Mouse (Mus musculus) midbrain, embryonic 16.5 days (tissue): ENCODE measurements at regions not wholly inside any gene's neighbourhood (a gene's known extent, or its start where the extent isn't known, plus 50 kb on each side); places are given as distances from the start of the nearest gene placed in this dataset.

ENCODE experiments used
- ATAC-seq: fragments of 200-750 bp; cut with Nextera tagmentation; 2 replicates; pipeline ENCODE4 v1.8.0; 2017; ENCODE audit warnings: moderate TSS enrichment
- H3K27ac ChIP-seq: fragments of 300-500 bp; sonication (generic); 2 replicates; pipeline ENCODE4 v1.5.1; 2014; ENCODE audit warnings: mild to moderate bottlenecking, low read length, mixed read lengths
- H3K27me3 ChIP-seq: fragments of 300-500 bp; sonication (generic); 2 replicates; pipeline ENCODE4 v1.6.1; 2014; ENCODE audit warnings: low read depth, low read length, mixed read lengths; ENCODE audit not compliant: control insufficient read depth, insufficient read depth
- H3K36me3 ChIP-seq: fragments of 300-500 bp; sonication (generic); 2 replicates; pipeline ENCODE4 v1.6.1; 2014; ENCODE audit warnings: mild to moderate bottlenecking, low read length, moderate library complexity, mixed read lengths; ENCODE audit not compliant: control insufficient read depth, insufficient read depth
- H3K4me1 ChIP-seq: fragments of 300-500 bp; sonication (generic); 2 replicates; pipeline ENCODE4 v1.6.1; 2014; ENCODE audit warnings: mild to moderate bottlenecking, low read length, mixed read lengths; ENCODE audit not compliant: control insufficient read depth, insufficient read depth
- H3K4me2 ChIP-seq: fragments of 300-500 bp; sonication (generic); 2 replicates; pipeline ENCODE4 v1.6.1; 2014; ENCODE audit warnings: mild to moderate bottlenecking, low read length, mixed read lengths
- H3K4me3 ChIP-seq: fragments of 300-500 bp; sonication (generic); 2 replicates; pipeline ENCODE4 v1.5.1; 2014; ENCODE audit warnings: low read depth, mild to moderate bottlenecking, low read length, moderate library complexity, mixed read lengths
- H3K9ac ChIP-seq: fragments of 300-500 bp; sonication (generic); 2 replicates; pipeline ENCODE4 v1.6.1; 2014; ENCODE audit warnings: low read depth, low read length, mixed read lengths
- H3K9me3 ChIP-seq: fragments of 300-500 bp; sonication (generic); replicated peaks from 2 replicates; pipeline ENCODE4 v1.6.1; 2014; ENCODE audit warnings: mild to moderate bottlenecking, low read length, mixed read lengths; ENCODE audit not compliant: control insufficient read depth, poor library complexity, severe bottlenecking
- WGBS: fragments of 180-500 bp; shearing (Covaris S2); extraction: QIAGEN DNeasy Blood & Tissue Kit; methylation state at CpG from one replicate; pipeline ENCODE4 v1.1.7; 2014; 5-methylcytosine and 5-hydroxymethylcytosine counted together

GRCm38 (mm10) chr3:148728513-148729241, 261.7 kb downstream of the Adgrl2 start:
- WGBS, result 79% methylated on average over 6 of the region's 6 CpGs
- no peak overlapping the region for H3K9ac ChIP-seq
- ATAC-seq, result no peak

GRCm38 (mm10) chr3:148726596-148727331, 263.6 kb downstream of the Adgrl2 start:
- no peak for ATAC-seq
- no peaks in the 10 kb centered on the region for H3K36me3 ChIP-seq

More at GRCm38 (mm10) chr3:148728513-148729241, 261.7 kb downstream of the Adgrl2 start:
- H3K36me3 ChIP-seq, result no peaks in the 10 kb centered on the region
- H3K27ac ChIP-seq, result no peak overlapping the region
- H3K27me3 ChIP-seq, result no peaks in the 10 kb centered on the region
- peaks cover 2% of the 10 kb centered on the region; the same call in 1 of the 2 replicates for H3K4me1 ChIP-seq
- H3K4me3 ChIP-seq, result no peak overlapping the region
- no peaks in the 10 kb centered on the region for H3K9me3 ChIP-seq
- H3K4me2 ChIP-seq, result no peak overlapping the region

GRCm38 (mm10) chr3:148696555-148696954, 293.8 kb downstream of the Adgrl2 start:
- Histone ChIP-seq H3K4me3 (no peak overlapping the region), H3K9me3 (no peaks in the 10 kb centered on the region), H3K4me1 (no peaks in the 10 kb centered on the region), H3K27me3 (no peaks in the 10 kb centered on the region), H3K27ac (no peak overlapping the region), H3K4me2 (no peak overlapping the region), H3K36me3 (no peaks in the 10 kb centered on the region), H3K9ac (no peak overlapping the region)
- 86% methylated on average over 7 of the region's 7 CpGs for WGBS
- ATAC-seq, result no peak

More at GRCm38 (mm10) chr3:148726596-148727331, 263.6 kb downstream of the Adgrl2 start:
- H3K9ac ChIP-seq, result no peak overlapping the region
- H3K4me3 ChIP-seq, result no peak overlapping the region
- WGBS, result 42% methylated on average over 10 of the region's 10 CpGs
- H3K4me2 ChIP-seq, result no peak overlapping the region
- H3K4me1 ChIP-seq, result no peaks in the 10 kb centered on the region
- H3K27me3 ChIP-seq, result no peaks in the 10 kb centered on the region
- no peak overlapping the region for H3K27ac ChIP-seq
- no peaks in the 10 kb centered on the region for H3K9me3 ChIP-seq

- Histone ChIP-seq H3K4me1 (no peaks in the 10 kb centered on the region), H3K9ac (no peak overlapping the region), H3K27ac (no peak overlapping the region), H3K36me3 (no peaks in the 10 kb centered on the region), H3K4me3 (no peak overlapping the region), H3K4me2 (no peak overlapping the region), H3K9me3 (no peaks in the 10 kb centered on the region), H3K27me3 (no peaks in the 10 kb centered on the region)
- ATAC-seq, result no peak
- WGBS, result 98% methylated on average over 6 of the region's 6 CpGs
These were observed 294.9 kb downstream of the Adgrl2 start for GRCm38 (mm10) chr3:148695453-148695852.

- Histone ChIP-seq H3K27ac (no peak overlapping the region), H3K4me3 (no peak overlapping the region), H3K9me3 (no peaks in the 10 kb centered on the region), H3K9ac (no peak overlapping the region), H3K36me3 (no peaks in the 10 kb centered on the region), H3K4me2 (no peak overlapping the region), H3K4me1 (no peaks in the 10 kb centered on the region), H3K27me3 (no peaks in the 10 kb centered on the region)
- no peak for ATAC-seq
These were observed 307.2 kb downstream of the Adgrl2 start for GRCm38 (mm10) chr3:148683181-148683580.

- 79% methylated on average over 6 of the region's 6 CpGs for WGBS
- ATAC-seq, result no peak
These were observed 307.8 kb downstream of the Adgrl2 start for GRCm38 (mm10) chr3:148682445-148682994.

GRCm38 (mm10) chr3:148681186-148681585, 309.2 kb downstream of the Adgrl2 start:
- Histone ChIP-seq H3K4me1 (no peaks in the 10 kb centered on the region), H3K27ac (no peak overlapping the region), H3K9ac (no peak overlapping the region), H3K4me3 (no peak overlapping the region), H3K27me3 (no peaks in the 10 kb centered on the region), H3K36me3 (no peaks in the 10 kb centered on the region), H3K9me3 (no peaks in the 10 kb centered on the region), H3K4me2 (no peak overlapping the region)
- 70% methylated on average over 2 of the region's 2 CpGs for WGBS
- ATAC-seq, result no peak

More at GRCm38 (mm10) chr3:148682445-148682994, 307.8 kb downstream of the Adgrl2 start:
- Histone ChIP-seq H3K4me2 (no peak overlapping the region), H3K4me3 (no peak overlapping the region), H3K27ac (no peak overlapping the region), H3K27me3 (no peaks in the 10 kb centered on the region), H3K4me1 (no peaks in the 10 kb centered on the region), H3K9ac (no peak overlapping the region), H3K9me3 (no peaks in the 10 kb centered on the region), H3K36me3 (no peaks in the 10 kb centered on the region)

GRCm38 (mm10) chr3:148680737-148681136, 309.6 kb downstream of the Adgrl2 start:
- Histone ChIP-seq H3K27ac (no peak overlapping the region), H3K27me3 (no peaks in the 10 kb centered on the region), H3K9ac (no peak overlapping the region), H3K9me3 (no peaks in the 10 kb centered on the region), H3K4me2 (no peak overlapping the region), H3K4me1 (no peaks in the 10 kb centered on the region), H3K36me3 (no peaks in the 10 kb centered on the region), H3K4me3 (no peak overlapping the region)
- 71% methylated on average over 8 of the region's 8 CpGs for WGBS
- no peak for ATAC-seq

GRCm38 (mm10) chr3:148680086-148680485, 310.3 kb downstream of the Adgrl2 start:
- no peak overlapping the region for H3K27ac ChIP-seq
- no peak overlapping the region for H3K4me3 ChIP-seq
- no peak overlapping the region for H3K9ac ChIP-seq
- no peaks in the 10 kb centered on the region for H3K27me3 ChIP-seq
- no peaks in the 10 kb centered on the region for H3K9me3 ChIP-seq
- H3K36me3 ChIP-seq, result no peaks in the 10 kb centered on the region
- no peak overlapping the region for H3K4me2 ChIP-seq
- 93% methylated on average over 4 of the region's 4 CpGs for WGBS
- ATAC-seq, result no peak
- H3K4me1 ChIP-seq, result no peaks in the 10 kb centered on the region
